Mouse (Mus musculus) right cerebral cortex, postnatal 10 days (tissue): ENCODE data around the gene Arl9.
A peak's percentile ranks its signal among the peaks of the same experiment; 100 is the strongest.
"Not testable (repeated sequence)": the region's sequence is repeated elsewhere in the genome, so short reads cannot be mapped to it uniquely, and the experiment has no call there.

Experiments used
- DNase-seq, 2 experiments: peaks; one replicate each; pipeline ENCODE4 v3.0.0; 2021; ENCODE audit warnings: low spot score in 2 of 2

Gene Arl9

GRCm38 (mm10) chr5:77015544-77016482 lies 12.0 kb downstream of the Arl9 start, which contains the start of gene Thegl:
Gene Thegl (plus strand): TSS chr5:77016023.
- DNase-seq, result peak; percentile 83 to 87

- no peak for DNase-seq
Measured at GRCm38 (mm10) chr5:77028034-77028433, 24.2 kb downstream of the Arl9 start.

- DNase-seq, result no peak
Measured at GRCm38 (mm10) chr5:77029735-77030134, 25.9 kb downstream of the Arl9 start.

- DNase-seq, result not testable (repeated sequence)
Measured at GRCm38 (mm10) chr5:77035101-77035500, 31.2 kb downstream of the Arl9 start.

- no peak for DNase-seq
Measured at GRCm38 (mm10) chr5:77038451-77038850, 34.6 kb downstream of the Arl9 start.

- DNase-seq, result no peak
Measured at GRCm38 (mm10) chr5:77039391-77039790, 35.5 kb downstream of the Arl9 start.

GRCm38 (mm10) chr5:77044362-77044761 lies 40.5 kb downstream of the Arl9 start:
- no peak for DNase-seq

GRCm38 (mm10) chr5:77052616-77053015 lies 48.8 kb downstream of the Arl9 start:
- DNase-seq, result no peak

- peak in 1 of 2 experiments; percentile 57 for DNase-seq
Measured at GRCm38 (mm10) chr5:77056881-77057440, 53.1 kb downstream of the Arl9 start.
